Mouse (Mus musculus): Measurements from ENCODE around the gene Parpbp. TPM values are rescaled to one million over a fixed set of nuclear protein-coding genes. Genes with fewer than 3 reads are reported as not detected.

Parpbp gene
- total and polyA plus RNA-seq, 3 experiments: 16.9 to 35.0 (median 19.8) TPM

DNA sequence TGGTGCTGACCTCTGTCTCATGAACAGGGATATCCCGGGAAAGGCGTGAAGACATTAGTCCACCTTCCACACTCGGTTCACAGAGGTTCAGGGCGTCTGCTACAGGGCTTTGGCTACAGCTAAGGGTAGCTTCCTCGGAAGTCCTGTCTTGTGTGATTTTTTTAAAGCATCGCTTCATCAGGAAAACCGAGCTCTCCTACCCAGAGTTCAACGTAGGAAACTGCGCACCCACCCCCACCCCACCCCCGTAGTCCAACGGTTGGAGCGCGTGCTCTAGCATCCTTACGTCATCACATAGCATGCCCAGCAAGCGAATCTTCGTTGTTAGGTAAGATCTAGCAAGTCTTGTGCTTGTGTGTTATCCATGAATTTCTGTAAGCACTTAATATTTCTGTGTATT is 11.1 kb downstream of the Parpbp start:
- H3K4me2 ChIP-seq (ENCODE audit: insufficient read depth, low read depth, poor library complexity, severe bottlenecking): no peak overlapping the region
- H3K79me2 ChIP-seq (replicated peaks; ENCODE audit: control insufficient read depth, extremely low read depth, insufficient read depth, poor library complexity, severe bottlenecking): no peaks in the 10 kb centered on the region
- H3K9me3 ChIP-seq (replicated peaks; ENCODE audit: low read length): no peaks in the 10 kb centered on the region
- H3K27ac ChIP-seq (ENCODE audit: insufficient read depth, low read depth): no peak overlapping the region
- no peak for DNase-seq (ENCODE audit: extremely low read depth)
- H3K27me3 ChIP-seq (replicated peaks): no peaks in the 10 kb centered on the region
- in situ Hi-C loops (cut with MboI; ENCODE audit: low pct_ligation_motif_present, low pct_unique_long_range_greater_than_20kb, low sequenced_read_pairs): no loop called here
- TF ChIP-seq PAX5 (IDR thresholded peaks at IDR 0.05; ENCODE audit: low read length) (no peak), ZKSCAN1 (IDR thresholded peaks at IDR 0.05; ENCODE audit: borderline replicate concordance, low read depth, low read length) (no peak), USF2 (conservative IDR thresholded peaks at IDR 0.05; ENCODE audit: low read depth, low read length) (no peak), TBP (conservative IDR thresholded peaks at IDR 0.05; ENCODE audit: low read depth, low read length) (no peak), CTCF (conservative IDR thresholded peaks at IDR 0.05 in 1 of 2, IDR thresholded peaks at IDR 0.05 in 1 of 2; ENCODE audit: low read depth in 2 of 2, low read length in 2 of 2) (no peak), NRF1 (IDR thresholded peaks at IDR 0.05; ENCODE audit: low read depth, low read length) (no peak), BHLHE40 (IDR thresholded peaks at IDR 0.05; ENCODE audit: low read depth, low read length) (no peak), EP300 (IDR thresholded peaks at IDR 0.05; ENCODE audit: low read length) (no peak), MAFK (IDR thresholded peaks at IDR 0.05; ENCODE audit: insufficient replicate concordance, low read length) (no peak), MAZ (IDR thresholded peaks at IDR 0.05; ENCODE audit: low read depth, low read length) (no peak), TCF12 (IDR thresholded peaks at IDR 0.05; ENCODE audit: low read depth, low read length) (no peak), RAD21 (IDR thresholded peaks at IDR 0.05; ENCODE audit: low read depth, low read length) (no peak), GABPA (IDR thresholded peaks at IDR 0.05; ENCODE audit: insufficient replicate concordance, low read depth, low read length) (no peak), CHD2 (IDR thresholded peaks at IDR 0.05; ENCODE audit: low read length) (no peak), MEF2A (IDR thresholded peaks at IDR 0.05; ENCODE audit: borderline replicate concordance, low read depth, low read length) (no peak)
- no peak overlapping the region for H3K4me3 ChIP-seq (replicated peaks in 1 of 3; ENCODE audit: low read depth in 2 of 3, low read length in 2 of 3, poor library complexity in 1 of 3)
- peaks cover 10 to 38% of the 10 kb centered on the region in 2 experiments for H3K36me3 ChIP-seq (replicated peaks in 1 of 2; ENCODE audit: control insufficient read depth in 1 of 2, insufficient read depth in 1 of 2, low read length in 1 of 2)
- no peaks in the 10 kb centered on the region for H3K4me1 ChIP-seq (ENCODE audit: control insufficient read depth in 1 of 2, insufficient read depth in 2 of 2)
- no peak overlapping the region for H3K9ac ChIP-seq (ENCODE audit: insufficient read depth, low read depth)
- dilution Hi-C loops (cut with MboI; ENCODE audit: extremely low pct_ligation_motif_present, extremely low pct_unique_long_range_greater_than_20kb, low sequenced_read_pairs): no loop called here

DNA sequence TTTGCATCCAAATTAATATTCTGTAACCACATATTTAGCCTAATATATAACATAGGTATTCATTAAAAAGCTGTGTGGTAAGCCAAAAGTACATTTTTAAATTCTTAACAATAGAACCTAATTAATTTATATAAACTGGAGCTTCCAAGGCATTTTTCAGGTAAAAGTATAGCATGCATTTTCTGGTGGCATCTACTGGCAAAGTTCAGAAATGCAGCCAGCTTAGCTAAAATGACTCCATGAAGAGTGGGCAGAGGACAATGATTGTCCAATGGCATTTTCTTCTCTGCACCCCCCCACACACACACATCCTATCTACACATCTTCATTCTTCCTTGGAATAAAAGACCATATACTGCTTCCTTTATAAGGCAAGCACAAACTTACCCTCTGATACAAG is 27.0 kb downstream of the Parpbp start:
- H3K79me2 ChIP-seq (replicated peaks; ENCODE audit: control insufficient read depth, extremely low read depth, insufficient read depth, poor library complexity, severe bottlenecking): no peaks in the 10 kb centered on the region
- in situ Hi-C loops (cut with MboI; ENCODE audit: low pct_ligation_motif_present, low pct_unique_long_range_greater_than_20kb, low sequenced_read_pairs) (no loop called here), dilution Hi-C loops (cut with MboI; ENCODE audit: extremely low pct_ligation_motif_present, extremely low pct_unique_long_range_greater_than_20kb, low sequenced_read_pairs) (no loop called here)
- H3K27me3 ChIP-seq (replicated peaks): no peaks in the 10 kb centered on the region
- no peak overlapping the region for H3K4me2 ChIP-seq (ENCODE audit: insufficient read depth, low read depth, poor library complexity, severe bottlenecking)
- H3K9me3 ChIP-seq (replicated peaks; ENCODE audit: low read length): no peaks in the 10 kb centered on the region
- DNase-seq (ENCODE audit: extremely low read depth): no peak
- no peak overlapping the region for H3K9ac ChIP-seq (ENCODE audit: insufficient read depth, low read depth)
- no peak overlapping the region for H3K4me3 ChIP-seq (replicated peaks in 1 of 3; ENCODE audit: low read depth in 2 of 3, low read length in 2 of 3, poor library complexity in 1 of 3)
- TF ChIP-seq HCFC1 (IDR thresholded peaks at IDR 0.05; ENCODE audit: low read depth, low read length) (no peak), MAZ (IDR thresholded peaks at IDR 0.05; ENCODE audit: low read depth, low read length) (no peak), RAD21 (IDR thresholded peaks at IDR 0.05; ENCODE audit: low read depth, low read length) (peak; percentile 40), CTCF (conservative IDR thresholded peaks at IDR 0.05 in 1 of 2, IDR thresholded peaks at IDR 0.05 in 1 of 2; ENCODE audit: low read depth in 2 of 2, low read length in 2 of 2) (peak in 1 of 2 experiments; percentile 56; a peak in 2 of 4 replicates), SMC3 (IDR thresholded peaks at IDR 0.05; ENCODE audit: low read depth, low read length) (peak; percentile 43), SIN3A (IDR thresholded peaks at IDR 0.05; ENCODE audit: low read length) (no peak), TCF12 (IDR thresholded peaks at IDR 0.05; ENCODE audit: low read depth, low read length) (no peak)
- no peaks in the 10 kb centered on the region for H3K4me1 ChIP-seq (ENCODE audit: control insufficient read depth in 1 of 2, insufficient read depth in 2 of 2)
- H3K36me3 ChIP-seq (replicated peaks in 1 of 2; ENCODE audit: control insufficient read depth in 1 of 2, insufficient read depth in 1 of 2, low read length in 1 of 2): peaks cover 13 to 61% of the 10 kb centered on the region in 2 experiments
- H3K27ac ChIP-seq (ENCODE audit: insufficient read depth, low read depth): no peak overlapping the region
